Mouse (Mus musculus) stomach, embryonic 14.5 days (tissue): Measurements from ENCODE around the gene 1700010B08Rik. TPM values are rescaled to one million over a fixed set of nuclear protein-coding genes. Genes with fewer than 3 reads are reported as not detected.
"Not testable (repeated sequence)": the region's sequence is repeated elsewhere in the genome, so short reads cannot be mapped to it uniquely, and the experiment has no call there.

ENCODE experiments used
- ATAC-seq: fragments of 200-750 bp; cut with Nextera tagmentation; 2 replicates; pipeline ENCODE4 v1.8.0; 2017; ENCODE audit warnings: low read depth, moderate TSS enrichment; ENCODE audit not compliant: insufficient number of reproducible peaks, insufficient read depth, low FRiP score
- H3K27ac ChIP-seq: fragments of 300-500 bp; sonication (generic); 2 replicates; pipeline ENCODE4 v1.5.1; 2014; ENCODE audit warnings: mild to moderate bottlenecking, low read length, moderate library complexity, mixed read lengths
- H3K27me3 ChIP-seq: fragments of 300-500 bp; sonication (generic); 2 replicates; pipeline ENCODE4 v1.6.1; 2014; ENCODE audit warnings: low read length, control low read depth, mixed read lengths; ENCODE audit not compliant: control insufficient read depth, insufficient read depth
- H3K36me3 ChIP-seq: fragments of 300-500 bp; sonication (generic); 2 replicates; pipeline ENCODE4 v1.6.1; 2014; ENCODE audit warnings: mild to moderate bottlenecking, control low read depth, low read length, moderate library complexity, mixed read lengths; ENCODE audit not compliant: control insufficient read depth, insufficient read depth
- H3K4me1 ChIP-seq: fragments of 300-500 bp; sonication (generic); 2 replicates; pipeline ENCODE4 v1.6.1; 2014; ENCODE audit warnings: low read length, control low read depth, mixed read lengths; ENCODE audit not compliant: control insufficient read depth, insufficient read depth
- H3K4me2 ChIP-seq: fragments of 300-500 bp; sonication (generic); replicated peaks from 2 replicates; pipeline ENCODE4 v1.6.1; 2014; ENCODE audit warnings: low read depth, low read length, control low read depth
- H3K4me3 ChIP-seq: fragments of 300-500 bp; sonication (generic); 2 replicates; pipeline ENCODE4 v1.5.1; 2014; ENCODE audit warnings: low read depth, low read length, control low read depth
- H3K9ac ChIP-seq: fragments of 300-500 bp; sonication (generic); replicated peaks from 2 replicates; pipeline ENCODE4 v1.6.1; 2014; ENCODE audit warnings: low read depth, mild to moderate bottlenecking, control low read depth, low read length, moderate library complexity, mixed read lengths
- H3K9me3 ChIP-seq: fragments of 300-500 bp; sonication (generic); 2 replicates; pipeline ENCODE4 v1.6.1; 2016; ENCODE audit warnings: low read depth, low read length, control low read depth; ENCODE audit not compliant: control insufficient read depth
- WGBS: fragments of 180-500 bp; shearing (Covaris S2); extraction: QIAGEN DNeasy Blood & Tissue Kit; methylation state at CpG from one replicate; pipeline ENCODE4 v1.1.7; 2014; 5-methylcytosine and 5-hydroxymethylcytosine counted together
- polyA plus RNA-seq: library from polyadenylated mRNA; unstranded; fragments of >200 nt; fragmentation: Nextera tagmentation; extraction: Ambion mirVana; gene quantifications from 2 replicates; pipeline ENCODE4 v1.2.1, GENCODE M21; 2014

Gene 1700010B08Rik
- polyA plus RNA-seq: not detected in 2 replicates

- not testable (repeated sequence) for H3K4me1 ChIP-seq, H3K9ac ChIP-seq, H3K9me3 ChIP-seq, ATAC-seq, H3K36me3 ChIP-seq, H3K4me3 ChIP-seq, H3K4me2 ChIP-seq, H3K27me3 ChIP-seq, H3K27ac ChIP-seq
- 86% methylated on average over 6 of the region's 7 CpGs for WGBS
Measured at GRCm38 (mm10) chr2:173719115-173719514, at the start of gene 1700010B08Rik. Gene 1700010B08Rik (plus strand): TSS chr2:173719415.

- no peaks in the 10 kb centered on the region for H3K9me3 ChIP-seq
- no peak overlapping the region for H3K9ac ChIP-seq
- no peak for ATAC-seq
- H3K4me2 ChIP-seq: no peak overlapping the region
- H3K36me3 ChIP-seq: peaks cover 4% of the 10 kb centered on the region; the same call in 1 of the 2 replicates
- WGBS: 70% methylated on average over 2 of the region's 2 CpGs
- H3K4me1 ChIP-seq: 0 out of 2 replicates have a peak, but pooled peaks cover 4% of the 10 kb centered on the region
- H3K27me3 ChIP-seq: no peaks in the 10 kb centered on the region
- H3K4me3 ChIP-seq: no peak overlapping the region
- H3K27ac ChIP-seq: no peak overlapping the region
Measured at GRCm38 (mm10) chr2:173672328-173672896, 46.8 kb upstream of the 1700010B08Rik start.

GRCm38 (mm10) chr2:173673469-173673868 lies 45.7 kb upstream of the 1700010B08Rik start:
- 87% methylated on average over 1 of the region's 1 CpGs for WGBS
- peaks cover 1% of the 10 kb centered on the region; the same call in 1 of the 2 replicates for H3K36me3 ChIP-seq
- H3K4me2 ChIP-seq: no peak overlapping the region
- H3K27ac ChIP-seq: no peak overlapping the region
- no peak overlapping the region for H3K4me3 ChIP-seq
- ATAC-seq: no peak
- no peaks in the 10 kb centered on the region for H3K9me3 ChIP-seq
- H3K4me1 ChIP-seq: 0 out of 2 replicates have a peak, but pooled peaks cover 4% of the 10 kb centered on the region
- no peak overlapping the region for H3K9ac ChIP-seq
- H3K27me3 ChIP-seq: no peaks in the 10 kb centered on the region

- 85% methylated on average over 2 of the region's 2 CpGs for WGBS
- Histone ChIP-seq H3K9me3 (no peaks in the 10 kb centered on the region), H3K4me3 (no peak overlapping the region), H3K27me3 (no peaks in the 10 kb centered on the region), H3K36me3 (peaks cover 5% of the 10 kb centered on the region; the same call in 1 of the 2 replicates), H3K4me2 (no peak overlapping the region), H3K9ac (no peak overlapping the region), H3K4me1 (no peaks in the 10 kb centered on the region), H3K27ac (no peak overlapping the region)
- no peak for ATAC-seq
Measured at GRCm38 (mm10) chr2:173678593-173678992, 40.6 kb upstream of the 1700010B08Rik start.

GRCm38 (mm10) chr2:173679217-173679616 lies 40.0 kb upstream of the 1700010B08Rik start:
- 57% methylated on average over 3 of the region's 3 CpGs for WGBS
- H3K4me3 ChIP-seq: no peak overlapping the region
- H3K36me3 ChIP-seq: peaks cover 6% of the 10 kb centered on the region; the same call in 1 of the 2 replicates

GRCm38 (mm10) chr2:173680153-173680552 lies 39.1 kb upstream of the 1700010B08Rik start:
- no peak for ATAC-seq
- peaks cover 6% of the 10 kb centered on the region; the same call in 1 of the 2 replicates for H3K36me3 ChIP-seq
- WGBS: 68% methylated on average over 1 of the region's 1 CpGs
- no peaks in the 10 kb centered on the region for H3K27me3 ChIP-seq
- H3K4me2 ChIP-seq: no peak overlapping the region
- no peak overlapping the region for H3K4me3 ChIP-seq
- H3K9me3 ChIP-seq: no peaks in the 10 kb centered on the region
- no peak overlapping the region for H3K27ac ChIP-seq
- H3K4me1 ChIP-seq: no peaks in the 10 kb centered on the region
- H3K9ac ChIP-seq: no peak overlapping the region

More at GRCm38 (mm10) chr2:173679217-173679616, 40.0 kb upstream of the 1700010B08Rik start:
- no peaks in the 10 kb centered on the region for H3K9me3 ChIP-seq
- ATAC-seq: no peak
- H3K9ac ChIP-seq: no peak overlapping the region
- H3K4me1 ChIP-seq: no peaks in the 10 kb centered on the region
- H3K27ac ChIP-seq: no peak overlapping the region
- no peak overlapping the region for H3K4me2 ChIP-seq
- H3K27me3 ChIP-seq: no peaks in the 10 kb centered on the region

- Histone ChIP-seq H3K36me3 (peaks cover 6% of the 10 kb centered on the region; the same call in 1 of the 2 replicates), H3K9ac (no peak overlapping the region), H3K4me3 (no peak overlapping the region), H3K4me1 (0 out of 2 replicates have a peak, but pooled peaks cover 2% of the 10 kb centered on the region), H3K4me2 (no peak overlapping the region), H3K27ac (no peak overlapping the region), H3K9me3 (no peaks in the 10 kb centered on the region), H3K27me3 (no peaks in the 10 kb centered on the region)
- no peak for ATAC-seq
- 62% methylated on average over 10 of the region's 10 CpGs for WGBS
Measured at GRCm38 (mm10) chr2:173682773-173683172, 36.4 kb upstream of the 1700010B08Rik start.

- H3K4me2 ChIP-seq: no peak overlapping the region
- no peaks in the 10 kb centered on the region for H3K27me3 ChIP-seq
- 88% methylated on average over 3 of the region's 3 CpGs for WGBS
- no peak overlapping the region for H3K27ac ChIP-seq
- 0 out of 2 replicates have a peak, but pooled peaks cover 2% of the 10 kb centered on the region for H3K4me1 ChIP-seq
- H3K36me3 ChIP-seq: peaks cover 26% of the 10 kb centered on the region
- ATAC-seq: no peak
- H3K9ac ChIP-seq: no peak overlapping the region
- H3K9me3 ChIP-seq: no peaks in the 10 kb centered on the region
- H3K4me3 ChIP-seq: no peak overlapping the region
Measured at GRCm38 (mm10) chr2:173685781-173686361, 33.3 kb upstream of the 1700010B08Rik start.
